Mouse (Mus musculus): ENCODE measurements around the gene Myrip.
"Not testable (repeated sequence)": the region's sequence is repeated elsewhere in the genome, so short reads cannot be mapped to it uniquely, and the experiment has no call there.

Myrip gene

DNA sequence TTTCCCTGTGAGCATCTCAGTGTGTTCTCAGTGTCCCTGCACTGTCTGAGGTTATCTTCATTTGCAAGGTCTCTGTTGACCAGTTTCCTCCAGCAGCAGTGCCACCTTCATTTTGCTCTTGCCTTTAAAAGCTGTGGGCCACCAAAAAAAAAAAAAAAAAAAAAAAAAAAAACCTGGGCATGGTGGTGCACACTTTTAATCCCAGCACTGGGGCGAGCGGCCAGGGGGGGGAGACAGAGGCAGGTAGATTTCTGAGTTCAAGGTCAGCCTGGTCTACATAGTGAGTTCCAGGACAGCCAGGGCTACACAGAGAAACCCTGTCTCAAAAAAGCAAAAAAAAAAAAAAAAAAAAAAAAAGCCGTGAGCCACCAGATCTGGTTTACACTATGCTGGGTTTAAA lies 29.7 kb downstream of the Myrip start:
- DNase-seq (ENCODE audit: extremely low spot score, low read depth, low spot score), result not testable (repeated sequence)

DNA sequence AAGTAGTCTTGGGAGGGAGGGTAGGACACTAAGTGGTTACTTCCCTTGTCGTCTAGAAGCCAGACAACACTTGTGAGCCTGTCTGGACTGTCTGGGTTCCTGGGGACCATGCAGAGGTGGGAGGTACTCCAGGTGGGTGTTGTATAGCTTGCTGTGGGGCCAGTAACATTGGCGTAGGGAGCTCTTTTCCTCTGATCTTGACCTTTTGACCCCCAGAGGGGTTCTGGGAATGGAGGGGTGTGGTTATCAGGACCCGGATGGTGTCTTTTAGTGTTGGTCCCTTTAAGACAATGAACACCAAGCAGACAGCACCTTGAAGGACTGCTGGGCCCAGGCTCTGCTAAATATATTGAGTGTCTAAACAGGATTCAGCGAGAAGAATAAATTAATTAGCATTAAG lies 36.9 kb downstream of the Myrip start:
- no peak for DNase-seq (ENCODE audit: extremely low spot score, low read depth, low spot score)

GRCm38 (mm10) chr9:120339975-120340695 lies 38.8 kb downstream of the Myrip start:
- DNase-seq (ENCODE audit: extremely low spot score, low read depth, low spot score), result no peak

GRCm38 (mm10) chr9:120343123-120343790 lies 41.9 kb downstream of the Myrip start:
- DNase-seq (ENCODE audit: extremely low spot score, low read depth, low spot score), result no peak

- DNase-seq (ENCODE audit: extremely low spot score, low read depth, low spot score), result no peak
Measured at GRCm38 (mm10) chr9:120345651-120346151, 44.4 kb downstream of the Myrip start.

GRCm38 (mm10) chr9:120349145-120349544 lies 47.8 kb downstream of the Myrip start:
- DNase-seq (ENCODE audit: extremely low spot score, low read depth, low spot score), result no peak

DNA sequence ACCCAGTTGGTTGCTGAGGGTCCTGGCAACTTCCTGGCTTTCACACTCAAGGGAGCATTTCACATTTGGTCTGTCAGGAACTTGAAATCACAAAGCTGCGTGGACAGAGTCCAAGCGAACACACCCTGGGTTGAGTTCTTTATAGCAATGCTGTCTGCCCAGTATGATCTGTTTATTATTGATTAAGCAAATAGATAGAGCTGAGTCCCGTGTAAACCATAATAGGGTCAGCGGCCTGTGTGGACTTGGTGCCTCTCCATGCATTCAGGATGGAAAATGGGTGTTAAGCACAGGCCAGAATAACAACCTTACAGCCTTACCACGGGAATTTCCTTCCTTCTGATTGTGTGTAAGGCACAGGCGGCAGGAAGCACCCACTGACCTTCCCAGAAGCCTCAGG lies 49.0 kb downstream of the Myrip start:
- no peak for DNase-seq (ENCODE audit: extremely low spot score, low read depth, low spot score)

DNA sequence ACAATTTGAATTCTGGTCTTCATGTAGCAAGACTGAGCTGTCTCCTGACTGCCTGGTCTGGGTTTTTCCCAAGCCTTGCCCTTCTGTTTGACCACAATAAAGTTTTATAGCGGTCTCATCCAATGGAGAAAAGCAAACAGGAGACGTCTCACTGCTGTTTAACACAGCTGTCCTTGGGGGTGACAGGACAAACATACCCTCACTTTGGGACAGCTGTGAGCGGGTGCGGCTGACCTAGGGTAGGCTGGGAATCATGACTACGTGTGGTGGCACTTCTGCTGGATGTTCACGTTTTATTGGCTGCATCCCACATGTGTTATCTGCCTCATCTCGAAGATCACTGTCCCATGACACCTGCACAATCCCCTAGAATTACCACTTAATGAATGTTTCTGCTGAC lies 49.7 kb downstream of the Myrip start:
- DNase-seq (ENCODE audit: extremely low spot score, low read depth, low spot score), result no peak

DNA sequence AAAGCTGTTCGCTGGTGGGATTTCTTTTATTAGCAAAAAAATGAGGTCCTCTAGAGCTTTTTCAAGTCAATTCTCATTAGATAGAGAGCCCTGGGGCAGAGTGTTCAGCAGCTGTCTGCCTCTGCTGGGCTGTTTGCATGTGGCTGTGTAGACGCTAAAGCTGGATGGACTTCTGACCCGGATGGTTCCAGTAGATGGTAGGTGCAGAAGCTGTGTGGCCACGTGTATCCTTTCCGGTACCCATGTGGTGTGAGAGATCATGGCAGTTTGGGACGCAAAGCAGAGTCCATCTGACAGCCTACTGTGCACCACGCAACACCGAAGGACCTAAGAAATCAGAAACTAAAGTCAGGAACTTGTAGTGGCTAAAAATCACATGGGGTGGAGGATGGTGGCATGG lies 50.2 kb downstream of the Myrip start:
- no peak for DNase-seq (ENCODE audit: extremely low spot score, low read depth, low spot score)

DNA sequence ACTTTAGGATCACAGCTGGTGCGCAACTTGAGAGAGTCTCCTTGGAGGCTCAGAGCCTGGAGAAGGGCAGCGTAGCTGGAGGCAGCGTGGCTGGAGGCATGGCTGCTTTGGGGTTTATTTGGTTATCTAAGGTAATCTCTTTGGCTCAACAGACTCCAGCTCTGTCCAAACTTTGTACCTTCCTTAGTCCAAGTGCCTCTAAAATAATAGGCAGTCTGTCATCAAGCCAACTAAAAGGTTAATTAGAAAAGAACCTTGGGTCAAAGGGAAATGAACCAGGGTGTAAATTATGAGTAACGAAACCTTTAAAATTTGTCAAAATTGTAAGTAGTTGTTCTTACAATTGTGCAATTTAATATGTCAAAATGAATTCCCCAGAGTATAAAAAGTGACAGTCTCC lies 51.7 kb downstream of the Myrip start:
- no peak for DNase-seq (ENCODE audit: extremely low spot score, low read depth, low spot score)

- no peak for DNase-seq (ENCODE audit: extremely low spot score, low read depth, low spot score)
Measured at GRCm38 (mm10) chr9:120353967-120354366, 52.7 kb downstream of the Myrip start.

GRCm38 (mm10) chr9:120354550-120355345 lies 53.4 kb downstream of the Myrip start:
- DNase-seq (ENCODE audit: extremely low spot score, low read depth, low spot score), result no peak

DNA sequence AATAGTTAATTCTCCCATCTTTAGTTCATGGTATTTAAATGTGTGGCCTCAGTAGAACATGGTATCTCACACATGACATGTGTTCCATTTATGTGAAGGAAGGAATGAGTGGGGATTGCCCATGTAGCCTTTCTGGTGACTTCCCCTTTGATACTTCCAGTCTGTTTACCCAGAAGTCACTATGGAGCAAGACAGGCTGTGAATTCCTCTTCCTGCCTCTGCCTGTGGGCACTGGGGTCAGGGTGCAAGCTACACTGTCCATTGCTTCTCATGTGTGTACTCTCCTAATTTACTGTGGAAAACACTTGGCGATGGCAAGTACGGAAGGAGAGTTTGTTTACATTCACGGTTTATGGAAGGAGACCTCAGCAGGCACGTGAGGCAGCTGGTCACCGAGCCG lies 55.2 kb downstream of the Myrip start:
- no peak for DNase-seq (ENCODE audit: extremely low spot score, low read depth, low spot score)

DNA sequence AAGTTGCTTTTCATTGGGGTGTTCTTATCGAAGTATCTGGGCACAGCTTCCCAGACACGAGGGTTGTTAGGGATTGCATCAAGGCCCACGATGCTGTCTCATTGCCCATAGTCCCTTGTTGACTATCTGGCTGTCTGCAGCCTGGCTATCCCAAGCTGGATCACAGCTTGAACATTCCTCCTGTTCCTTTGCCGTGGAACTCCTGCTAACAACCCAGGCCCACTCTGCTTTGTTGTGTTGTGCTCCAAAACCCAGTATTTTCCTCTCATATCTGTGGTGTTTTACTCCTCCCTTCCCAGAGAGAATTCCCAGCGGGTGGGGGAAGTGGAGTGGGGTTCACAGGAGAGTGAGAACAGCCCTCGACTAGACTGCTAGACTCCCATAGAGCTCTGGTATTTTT lies 56.7 kb downstream of the Myrip start:
- DNase-seq (ENCODE audit: extremely low spot score, low read depth, low spot score), result no peak

- DNase-seq (ENCODE audit: extremely low spot score, low read depth, low spot score), result no peak
Measured at GRCm38 (mm10) chr9:120360397-120361177, 59.3 kb downstream of the Myrip start.

- DNase-seq (ENCODE audit: extremely low spot score, low read depth, low spot score), result no peak
Measured at GRCm38 (mm10) chr9:120361656-120362055, 60.3 kb downstream of the Myrip start.

DNA sequence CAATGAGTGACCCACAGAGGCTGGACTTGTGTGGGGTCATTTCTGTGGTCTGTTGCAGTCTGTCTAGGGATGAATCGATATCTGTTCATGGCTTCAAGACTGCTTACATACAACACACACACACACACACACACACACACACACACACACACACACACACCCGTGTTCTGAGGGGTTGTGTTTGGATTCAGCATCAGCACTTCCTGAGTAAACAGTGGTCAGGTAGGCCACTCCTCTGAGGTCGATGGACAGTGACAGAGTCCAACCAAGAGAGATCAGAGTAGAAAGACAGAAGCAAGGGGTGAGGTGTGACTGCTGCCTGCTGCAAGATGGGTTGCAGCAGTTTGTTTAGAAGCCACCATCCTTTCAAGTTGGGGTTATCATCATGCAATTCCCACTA lies 61.4 kb downstream of the Myrip start:
- no peak for DNase-seq (ENCODE audit: extremely low spot score, low read depth, low spot score)

- no peak for DNase-seq (ENCODE audit: extremely low spot score, low read depth, low spot score)
Measured at GRCm38 (mm10) chr9:120364653-120365283, 63.5 kb downstream of the Myrip start.

DNA sequence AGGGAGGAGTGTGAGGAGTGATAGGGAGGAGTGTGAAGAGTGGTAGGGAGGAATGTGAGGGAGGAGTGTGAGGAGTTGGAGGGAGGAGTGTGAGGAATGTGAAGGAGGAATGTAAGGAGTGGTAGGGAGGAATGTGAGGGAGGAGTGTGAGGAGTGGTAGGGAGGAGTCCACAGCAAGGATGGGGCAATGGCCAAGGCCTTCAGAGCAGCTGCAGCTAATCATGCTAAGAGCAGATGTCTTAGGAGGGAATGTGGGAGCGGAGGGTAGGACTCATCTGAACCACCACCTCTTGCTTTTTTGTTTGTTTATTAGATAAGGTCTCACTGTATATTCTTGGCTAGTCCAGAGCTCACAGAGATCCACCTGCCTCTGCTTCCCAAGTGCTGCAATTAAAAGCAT lies 66.2 kb downstream of the Myrip start:
- no peak for DNase-seq (ENCODE audit: extremely low spot score, low read depth, low spot score)

DNA sequence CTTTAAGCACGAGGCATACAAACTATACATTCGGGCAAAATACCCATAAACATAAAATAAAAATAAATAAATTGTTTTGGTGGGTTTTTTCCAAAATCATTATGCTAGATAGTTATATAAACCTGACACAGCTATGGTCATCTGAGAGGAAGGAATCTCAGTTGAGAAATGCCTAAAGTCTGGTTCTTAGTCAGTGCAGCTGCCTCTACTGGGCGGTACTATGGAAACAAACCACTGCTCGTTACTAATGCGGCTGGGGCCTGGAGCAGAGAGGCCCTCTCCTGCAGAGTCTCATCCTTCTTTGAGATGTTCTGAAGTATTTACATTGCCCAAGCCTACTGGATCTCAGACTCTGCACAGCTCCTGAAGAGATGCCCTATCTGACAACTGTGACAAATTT lies 70.3 kb downstream of the Myrip start:
- DNase-seq (ENCODE audit: extremely low spot score, low read depth, low spot score), result no peak

DNA sequence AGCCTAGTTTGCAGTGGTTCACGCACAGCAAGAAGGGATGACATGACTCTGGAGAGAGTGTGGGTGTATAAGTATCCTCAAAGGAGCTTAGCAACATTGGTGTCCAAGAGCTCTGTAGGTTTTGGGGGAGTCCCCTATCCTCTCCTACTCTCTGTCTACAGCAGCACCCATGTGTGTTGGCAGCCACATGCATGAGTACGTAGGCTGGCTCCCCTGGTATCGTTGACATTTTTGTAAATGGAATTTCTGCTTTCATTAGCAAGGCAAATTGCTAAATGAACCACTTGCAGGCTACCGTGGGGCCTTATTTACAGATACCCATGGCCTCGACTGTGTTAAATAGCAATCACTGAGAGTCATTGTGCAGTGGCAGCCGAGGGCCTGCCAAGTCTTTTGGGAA lies 71.0 kb downstream of the Myrip start:
- DNase-seq (ENCODE audit: extremely low spot score, low read depth, low spot score), result no peak

Measured in hindlimb bud, embryonic 11.5 days (tissue).